Mouse (Mus musculus) limb, embryonic 14.5 days (tissue): Measurements from ENCODE around the gene Gm49510. TPM values are rescaled to one million over a fixed set of nuclear protein-coding genes. Genes with fewer than 3 reads are reported as not detected.

Experiments
- ATAC-seq: fragments of 200-750 bp; cut with Nextera tagmentation; 2 replicates; pipeline ENCODE4 v1.8.0; 2017; ENCODE audit warnings: low read depth, moderate number of reproducible peaks, moderate TSS enrichment; ENCODE audit not compliant: low FRiP score
- DNase-seq: peaks from one replicate; pipeline ENCODE4 v3.0.0-alpha.2; 2015; ENCODE audit warnings: low spot score
- H3K27ac ChIP-seq: fragments of 300-500 bp; sonication (generic); replicated peaks from 2 replicates; pipeline ENCODE4 v1.5.1; 2014; ENCODE audit warnings: low read depth, mild to moderate bottlenecking, low read length, moderate library complexity, mixed read lengths
- H3K27me3 ChIP-seq: fragments of 300-500 bp; sonication (generic); 2 replicates; pipeline ENCODE4 v1.6.1; 2014; ENCODE audit warnings: low read length, mixed read lengths; ENCODE audit not compliant: control insufficient read depth, insufficient read depth
- H3K36me3 ChIP-seq: fragments of 300-500 bp; sonication (generic); 2 replicates; pipeline ENCODE4 v1.6.1; 2014; ENCODE audit warnings: mild to moderate bottlenecking, low read length, moderate library complexity, mixed read lengths; ENCODE audit not compliant: control insufficient read depth, insufficient read depth
- H3K4me1 ChIP-seq: fragments of 300-500 bp; sonication (generic); 2 replicates; pipeline ENCODE4 v1.6.1; 2014; ENCODE audit warnings: antibody characterized with exemption, low read length, mixed read lengths; ENCODE audit not compliant: control insufficient read depth, insufficient read depth
- H3K4me2 ChIP-seq: fragments of 300-500 bp; sonication (generic); replicated peaks from 2 replicates; pipeline ENCODE4 v1.6.1; 2014; ENCODE audit warnings: low read depth, mild to moderate bottlenecking, low read length, moderate library complexity; ENCODE audit not compliant: severe bottlenecking
- H3K4me3 ChIP-seq: fragments of 300-500 bp; sonication (generic); replicated peaks from 2 replicates; pipeline ENCODE4 v1.5.1; 2014; ENCODE audit warnings: low read length
- H3K9ac ChIP-seq: fragments of 300-500 bp; sonication (generic); 2 replicates; pipeline ENCODE4 v1.6.1; 2014; ENCODE audit warnings: mild to moderate bottlenecking, low read depth, low read length, moderate library complexity; ENCODE audit not compliant: severe bottlenecking
- H3K9me3 ChIP-seq: fragments of 300-500 bp; sonication (generic); 2 replicates; pipeline ENCODE4 v1.6.1; 2016; ENCODE audit warnings: low read length; ENCODE audit not compliant: control insufficient read depth
- POLR2A ChIP-seq: fragments of 200-500 bp; IDR thresholded peaks from 2 replicates; pipeline ENCODE4 v1.8.0; 2012; ENCODE audit warnings: inconsistent platforms, mild to moderate bottlenecking, moderate library complexity, borderline replicate concordance; ENCODE audit not compliant: insufficient read depth, insufficient read length; ENCODE audit errors: extremely low read depth
- WGBS: fragments of 180-500 bp; shearing (Covaris S2); extraction: QIAGEN DNeasy Blood & Tissue Kit; methylation state at CpG from one replicate; pipeline ENCODE4 v1.1.7; 2014; 5-methylcytosine and 5-hydroxymethylcytosine counted together
- polyA plus RNA-seq, 2 experiments: library from polyadenylated mRNA; depleted of rRNA in 1 of 2; stranded (reverse) in 1 of 2; unstranded in 1 of 2; fragments of >200 nt; fragmentation: Nextera tagmentation in 1 of 2; extraction: Ambion mirVana in 1 of 2; gene quantifications; 2 replicates each; pipeline versions ENCODE4 v1.2.1 to v1.2.3; 2012 to 2014

Gene Gm49510
- polyA plus RNA-seq, 2 experiments, result 0.20 to 0.92 TPM

DNA sequence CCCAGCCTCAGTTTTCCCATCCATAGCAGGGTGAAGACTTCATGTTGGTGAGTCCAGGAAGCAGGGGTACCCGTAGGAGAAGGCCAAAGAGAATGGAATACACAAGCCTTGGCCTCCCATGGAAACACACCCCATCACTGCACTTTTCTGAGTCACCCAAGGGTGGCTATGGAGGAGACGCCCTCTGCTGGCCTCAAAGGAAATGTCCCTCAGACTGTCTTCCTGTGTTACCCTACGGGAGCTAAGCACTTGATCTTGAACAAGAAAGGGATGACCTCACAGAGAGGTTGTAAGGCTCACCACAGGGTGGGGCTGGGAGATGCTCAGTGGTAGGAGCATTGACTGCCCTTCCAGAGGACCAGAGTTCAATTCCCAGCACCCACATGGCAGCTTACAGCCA is 32.1 kb downstream of the Gm49510 start:
- peaks cover 10% of the 10 kb centered on the region for H3K4me1 ChIP-seq
- H3K27me3 ChIP-seq, result no peaks in the 10 kb centered on the region
- H3K9me3 ChIP-seq, result no peaks in the 10 kb centered on the region
- TF ChIP-seq POLR2A, result no peak
- DNase-seq (no peak), ATAC-seq (no peak)
- peaks cover 21% of the 10 kb centered on the region for H3K36me3 ChIP-seq
- H3K9ac ChIP-seq, result no peak overlapping the region
- no peak overlapping the region for H3K27ac ChIP-seq
- WGBS, result 27% methylated on average over 3 of the region's 3 CpGs
- H3K4me3 ChIP-seq, result no peak overlapping the region
- no peak overlapping the region for H3K4me2 ChIP-seq

GRCm38 (mm10) chr15:78934784-78935320 is 35.4 kb downstream of the Gm49510 start, which contains the start of gene Nol12:
Gene Nol12 (plus strand): TSS chr15:78934933.
- Histone ChIP-seq H3K27me3 (no peaks in the 10 kb centered on the region), H3K9ac (peak within 1 kb of the TSS; percentile 64), H3K4me1 (peaks cover 6% of the 10 kb centered on the region), H3K27ac (peak within 1 kb of the TSS; percentile 82), H3K9me3 (no peaks in the 10 kb centered on the region), H3K36me3 (peaks cover 32% of the 10 kb centered on the region), H3K4me2 (peak within 1 kb of the TSS; percentile 68), H3K4me3 (peak within 1 kb of the TSS; percentile 67)
- WGBS, result 0% methylated on average over 39 of the region's 42 CpGs
- DNase-seq, result peak; percentile 94
- ATAC-seq, result peak; percentile 88
- TF ChIP-seq POLR2A, result peak; percentile 65; the same call in 1 of the 2 replicates

- Histone ChIP-seq H3K4me1 (peaks cover 6% of the 10 kb centered on the region), H3K27ac (no peak overlapping the region), H3K4me3 (no peak overlapping the region), H3K9ac (no peak overlapping the region), H3K36me3 (peaks cover 41% of the 10 kb centered on the region), H3K4me2 (no peak overlapping the region), H3K9me3 (no peaks in the 10 kb centered on the region), H3K27me3 (no peaks in the 10 kb centered on the region)
- DNase-seq, result no peak
- 92% methylated on average over 12 of the region's 12 CpGs for WGBS
- TF ChIP-seq POLR2A, result no peak
- ATAC-seq, result no peak
Measured at GRCm38 (mm10) chr15:78936403-78936802, 36.9 kb downstream of the Gm49510 start.

DNA sequence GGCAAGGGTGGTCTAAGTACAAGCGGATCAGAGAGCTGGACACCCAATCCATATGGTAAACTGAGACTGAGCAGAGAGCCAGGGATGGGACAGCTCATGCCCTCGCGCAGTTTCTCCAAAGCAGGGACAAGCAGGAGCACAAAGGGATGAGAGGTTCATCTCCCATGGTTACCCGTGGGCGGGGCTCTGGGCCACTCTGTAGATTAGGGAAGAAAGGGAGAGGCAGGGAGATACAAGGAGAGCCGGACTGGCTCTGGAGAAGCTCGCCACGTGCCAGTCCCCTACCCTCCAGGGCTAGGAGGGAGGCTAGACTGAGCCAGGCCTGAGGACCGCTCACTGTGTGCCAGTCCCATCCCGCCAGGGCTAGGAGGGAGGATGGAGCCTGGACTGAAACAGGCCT is 37.8 kb downstream of the Gm49510 start:
- no peak overlapping the region for H3K9ac ChIP-seq
- H3K36me3 ChIP-seq, result peaks cover 47% of the 10 kb centered on the region
- 98% methylated on average over 10 of the region's 10 CpGs for WGBS
- H3K4me3 ChIP-seq, result no peak overlapping the region
- no peak for DNase-seq
- no peak overlapping the region for H3K4me2 ChIP-seq
- H3K4me1 ChIP-seq, result peaks cover 6% of the 10 kb centered on the region
- no peaks in the 10 kb centered on the region for H3K9me3 ChIP-seq
- H3K27ac ChIP-seq, result no peak overlapping the region
- H3K27me3 ChIP-seq, result no peaks in the 10 kb centered on the region
- ATAC-seq, result no peak
- TF ChIP-seq POLR2A, result no peak

GRCm38 (mm10) chr15:78937963-78938362 is 38.5 kb downstream of the Gm49510 start:
- no peak overlapping the region for H3K27ac ChIP-seq
- H3K27me3 ChIP-seq, result no peaks in the 10 kb centered on the region
- H3K4me3 ChIP-seq, result no peak overlapping the region
- no peaks in the 10 kb centered on the region for H3K9me3 ChIP-seq
- H3K36me3 ChIP-seq, result peaks cover 47% of the 10 kb centered on the region
- 89% methylated on average over 2 of the region's 2 CpGs for WGBS
- no peak overlapping the region for H3K9ac ChIP-seq
- DNase-seq (no peak), ATAC-seq (no peak)
- peaks cover 9% of the 10 kb centered on the region for H3K4me1 ChIP-seq
- H3K4me2 ChIP-seq, result no peak overlapping the region
- TF ChIP-seq POLR2A, result no peak
